Mouse (Mus musculus) c-Kit-positive CD71-positive TER-119-positive erythroid progenitor cells, embryonic 14.5 days (primary cell): ENCODE measurements at regions not wholly inside any gene's neighbourhood (a gene's known extent, or its start where the extent isn't known, plus 50 kb on each side); places are given as distances from the start of the nearest gene placed in this dataset.

Source experiments
- DNase-seq: peaks from one replicate; pipeline ENCODE4 v3.0.0-alpha.2; 2013; ENCODE audit warnings: low spot score

DNA sequence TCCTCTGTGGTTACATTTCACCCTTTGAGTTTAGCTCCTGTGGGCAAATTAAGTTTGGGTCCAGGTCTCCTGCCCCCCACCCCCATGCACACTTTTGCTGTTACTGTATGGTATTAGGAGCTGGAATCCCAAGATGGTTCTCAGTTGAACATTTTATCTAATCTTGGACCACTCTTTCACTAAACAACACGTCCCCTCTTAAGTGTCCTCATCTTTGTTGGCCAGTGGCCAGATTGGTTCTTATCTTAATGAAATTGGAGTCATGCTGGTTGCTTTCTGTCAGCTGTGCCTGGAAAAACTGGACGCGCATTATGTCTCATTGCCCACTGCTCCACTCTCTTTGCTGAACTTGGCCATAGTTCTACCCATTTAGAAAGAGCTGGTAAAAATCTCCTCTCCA is 391.1 kb upstream of the Pbx1 start:
- DNase-seq, result no peak

DNA sequence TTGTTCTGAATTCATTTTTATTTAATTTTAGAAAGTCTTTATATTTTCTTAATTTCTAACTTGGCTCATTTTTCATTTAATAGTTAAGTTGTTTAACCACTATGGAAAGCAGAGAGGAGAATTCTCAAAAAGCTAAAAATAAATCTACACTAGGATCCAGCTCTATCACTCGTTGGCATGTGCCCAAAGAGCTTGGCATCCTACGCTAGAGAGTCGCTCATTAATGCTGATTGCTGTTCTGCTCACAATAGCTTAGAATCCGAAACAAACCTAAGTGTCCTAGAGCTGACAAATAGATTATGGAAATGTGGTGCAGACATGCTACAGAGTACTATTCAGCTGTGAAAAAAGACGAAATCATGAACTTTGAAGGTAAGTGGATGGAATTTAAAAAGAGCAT is 386.3 kb upstream of the Pbx1 start:
- no peak for DNase-seq

DNA sequence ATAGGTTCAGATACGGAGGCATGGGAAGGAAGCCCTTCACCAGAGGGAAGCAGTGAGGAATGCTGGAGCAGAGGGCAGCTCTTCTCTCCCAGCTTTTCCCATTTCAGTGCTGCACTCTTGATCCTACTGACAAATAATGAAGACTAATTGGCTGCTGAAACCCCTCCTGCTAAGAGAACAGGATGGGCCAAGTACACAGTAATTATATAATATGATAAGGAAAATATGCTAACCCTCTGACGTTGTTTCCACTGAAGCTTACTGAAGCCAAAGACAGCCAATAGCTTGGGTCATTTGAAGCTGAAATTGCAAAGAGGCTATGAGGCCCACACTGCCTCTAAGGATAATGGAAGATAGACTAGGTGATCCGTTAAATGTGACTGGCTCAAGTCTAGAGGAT is 375.0 kb upstream of the Pbx1 start:
- DNase-seq, result no peak

DNA sequence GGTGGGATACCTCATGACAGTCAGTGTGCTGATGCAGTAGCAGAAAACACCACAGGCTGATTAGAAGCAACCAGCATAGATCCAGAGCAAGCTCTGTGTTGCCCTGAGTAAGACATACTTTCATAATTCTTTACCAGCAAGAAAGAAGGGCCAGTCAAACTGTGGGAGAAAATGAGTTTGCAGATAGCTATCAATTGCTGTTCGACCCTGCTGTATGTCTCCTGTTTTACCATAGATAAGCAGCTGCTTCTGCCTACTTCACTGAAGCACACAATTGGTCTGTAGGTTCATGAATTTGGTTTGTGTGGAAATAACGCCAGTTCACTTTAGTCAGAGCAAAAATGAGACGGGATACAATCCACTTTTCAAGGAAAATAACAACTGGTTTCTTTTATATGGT is 373.4 kb upstream of the Pbx1 start:
- no peak for DNase-seq

DNA sequence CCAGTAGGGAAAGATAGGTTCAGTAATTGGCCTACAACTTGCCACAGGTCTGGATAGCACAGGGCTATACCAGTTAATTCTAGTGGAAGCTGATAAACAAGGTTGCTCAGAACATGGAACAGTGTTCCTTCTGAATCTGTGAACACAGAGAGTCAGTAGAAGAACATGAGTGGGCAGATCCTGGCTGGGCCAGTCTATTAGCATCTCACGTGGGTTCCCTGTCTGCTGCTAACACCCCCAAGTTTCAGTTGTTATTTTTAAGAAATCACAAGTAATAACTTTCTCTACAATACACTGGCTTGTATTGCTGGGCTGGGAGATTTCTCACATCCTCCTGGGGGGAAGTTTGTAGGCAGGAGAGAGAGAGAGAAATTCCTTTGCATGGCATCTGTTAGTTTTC is 369.0 kb upstream of the Pbx1 start:
- DNase-seq, result no peak

DNA sequence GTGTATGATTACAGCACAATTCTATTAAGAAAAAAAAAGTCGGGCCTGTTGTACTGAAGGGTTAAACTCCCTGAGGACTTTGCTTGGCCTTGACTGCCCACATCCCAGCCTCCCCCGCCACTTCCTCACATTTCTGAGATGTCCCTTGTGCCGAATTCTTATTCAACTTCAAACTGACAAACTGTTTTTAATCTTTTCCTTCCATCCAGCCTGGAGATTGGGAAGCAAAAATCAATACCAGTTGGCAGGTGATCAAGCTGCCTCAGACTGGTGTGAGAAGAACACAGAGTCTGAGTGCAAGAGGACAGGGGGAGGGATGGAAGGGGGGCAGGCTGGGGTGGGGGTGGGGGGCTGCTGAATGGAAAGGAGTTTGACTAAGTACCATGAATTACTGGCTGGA is 354.7 kb upstream of the Pbx1 start:
- DNase-seq, result no peak

DNA sequence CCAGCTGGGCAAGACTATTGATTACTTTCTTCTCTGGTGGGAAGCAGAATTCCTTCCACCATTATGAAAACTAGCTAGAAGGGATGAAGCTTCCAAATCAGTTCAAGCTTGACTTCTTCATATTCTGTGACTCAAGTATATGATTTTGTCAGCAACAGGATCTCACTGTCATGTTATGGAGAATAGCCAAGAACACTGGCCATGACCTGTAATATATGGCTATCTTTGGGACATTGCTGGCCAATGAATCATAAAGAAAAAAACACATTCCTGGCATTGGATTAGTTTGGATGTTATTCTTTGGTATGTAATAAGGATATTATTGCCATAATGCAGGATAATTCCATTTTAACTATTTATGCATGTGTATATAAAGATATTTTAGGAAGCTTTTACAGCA is 351.8 kb upstream of the Pbx1 start:
- no peak for DNase-seq

DNA sequence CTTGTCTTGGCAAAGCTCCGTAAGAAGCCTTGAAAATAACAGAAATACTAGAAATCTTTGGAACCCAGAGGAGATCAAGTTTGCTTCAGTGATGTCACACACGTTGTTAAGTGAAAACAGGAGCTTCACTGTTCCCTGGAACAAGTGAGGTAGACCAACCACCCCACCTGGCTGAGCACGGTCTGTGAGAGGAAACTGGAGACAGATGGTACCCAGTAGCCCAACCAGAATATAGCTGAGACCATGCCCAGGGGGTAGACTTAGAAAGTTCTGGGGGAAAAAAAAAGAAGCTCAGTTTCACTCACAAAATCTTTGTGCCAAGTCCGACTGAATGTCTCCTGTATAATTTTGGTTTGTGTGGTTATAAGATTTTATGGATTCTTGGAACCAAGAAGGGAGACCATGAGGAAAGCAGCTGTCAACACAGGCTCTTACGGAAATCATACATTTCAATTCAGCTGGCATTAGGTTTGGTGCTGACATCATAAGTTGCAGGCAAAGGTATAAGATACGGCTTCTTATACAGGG is 332.4 kb upstream of the Pbx1 start:
- no peak for DNase-seq

DNA sequence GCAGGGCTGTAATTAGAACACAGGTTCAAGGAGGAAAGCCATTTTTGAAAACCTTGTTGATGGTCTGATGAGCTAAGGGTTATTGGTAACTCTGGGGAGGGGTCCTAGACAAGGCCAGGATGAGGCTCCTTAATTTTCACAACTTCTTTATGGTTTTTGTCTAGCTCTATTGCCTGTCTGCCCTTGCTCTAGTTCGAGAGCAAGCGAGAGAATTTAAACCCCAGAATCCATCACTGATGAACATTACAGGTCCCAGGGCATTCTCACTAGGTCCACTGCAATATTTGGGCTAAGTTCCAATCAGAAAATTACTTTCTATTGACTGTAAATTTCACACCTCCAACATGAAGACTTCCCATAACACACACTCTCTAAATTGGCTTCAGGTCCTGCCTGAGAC is 329.0 kb upstream of the Pbx1 start:
- no peak for DNase-seq

DNA sequence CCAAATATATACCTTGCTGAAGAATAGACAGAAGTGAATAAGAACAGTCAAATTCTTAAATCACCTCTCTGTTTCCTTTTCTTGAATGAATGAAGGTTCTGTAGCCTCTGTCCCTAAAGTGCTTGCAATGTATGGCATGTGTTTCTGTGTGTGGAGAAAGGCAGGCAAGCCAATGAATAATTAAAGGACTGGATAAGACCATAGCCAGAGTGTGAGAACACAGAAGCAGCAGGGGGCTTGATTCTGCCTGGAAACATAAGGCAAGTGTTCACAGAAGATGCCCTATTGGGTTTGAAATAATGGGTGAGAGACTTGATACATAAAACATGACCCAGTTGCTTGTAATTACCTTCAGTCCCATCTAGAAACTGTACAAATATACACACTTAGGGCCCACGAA is 328.2 kb upstream of the Pbx1 start:
- DNase-seq, result no peak

DNA sequence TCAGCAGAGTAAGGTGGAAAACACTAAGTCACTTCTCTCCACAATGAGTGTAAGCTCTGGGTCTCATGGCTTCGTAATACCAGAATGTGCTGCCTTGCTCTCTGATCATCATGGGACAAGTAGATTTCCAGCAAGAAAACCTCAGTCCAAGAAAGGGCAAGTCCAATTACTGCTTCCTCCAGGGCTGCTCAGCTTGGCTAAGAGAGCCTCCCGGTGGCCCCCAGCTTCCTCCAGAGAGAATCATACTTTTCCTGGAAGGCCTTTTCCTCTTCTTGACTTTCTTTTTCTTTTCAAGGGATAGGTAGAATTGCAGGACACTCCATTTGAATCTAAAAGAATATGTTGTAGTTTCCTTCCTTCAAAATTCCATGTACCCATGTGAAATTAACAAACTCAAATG is 326.8 kb upstream of the Pbx1 start:
- DNase-seq, result no peak

DNA sequence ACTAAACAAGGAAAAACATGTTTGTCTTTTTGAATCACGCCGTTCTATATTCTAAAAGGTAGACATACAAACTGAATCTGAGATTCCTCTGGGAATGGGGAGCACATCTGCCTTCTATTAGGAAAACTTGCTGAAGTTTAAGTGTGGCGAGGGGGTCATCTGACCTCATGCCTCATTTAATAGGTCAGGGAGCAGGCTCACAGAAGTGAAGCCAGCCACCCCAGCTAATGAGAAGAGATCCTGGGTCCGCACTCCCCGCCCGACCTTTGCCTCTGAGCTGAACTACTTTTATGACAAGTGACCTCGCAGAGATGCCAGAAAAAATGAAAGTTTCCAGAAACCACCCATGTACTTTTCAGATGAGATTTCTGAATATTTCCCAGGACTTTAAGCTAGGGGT is 322.1 kb upstream of the Pbx1 start:
- DNase-seq, result no peak

DNA sequence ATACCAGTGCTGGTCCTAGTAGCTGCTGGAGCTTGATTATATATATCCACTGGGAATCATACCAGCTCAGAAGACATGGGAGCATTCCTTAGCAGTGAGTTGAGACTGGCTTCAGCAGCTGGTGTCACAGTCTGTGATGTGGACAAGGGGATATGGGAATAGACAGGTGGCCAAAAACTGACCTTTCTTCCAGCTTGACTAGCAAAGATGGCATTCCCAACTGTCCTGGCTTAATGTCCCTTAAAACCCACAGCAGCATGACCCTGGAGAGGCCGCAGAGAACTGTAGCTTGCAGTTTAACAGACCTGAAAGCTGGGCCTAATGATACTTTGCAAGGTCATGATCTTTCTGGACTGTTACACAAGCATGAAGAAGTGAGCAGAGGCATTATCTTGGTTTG is 311.4 kb upstream of the Pbx1 start:
- DNase-seq, result no peak

DNA sequence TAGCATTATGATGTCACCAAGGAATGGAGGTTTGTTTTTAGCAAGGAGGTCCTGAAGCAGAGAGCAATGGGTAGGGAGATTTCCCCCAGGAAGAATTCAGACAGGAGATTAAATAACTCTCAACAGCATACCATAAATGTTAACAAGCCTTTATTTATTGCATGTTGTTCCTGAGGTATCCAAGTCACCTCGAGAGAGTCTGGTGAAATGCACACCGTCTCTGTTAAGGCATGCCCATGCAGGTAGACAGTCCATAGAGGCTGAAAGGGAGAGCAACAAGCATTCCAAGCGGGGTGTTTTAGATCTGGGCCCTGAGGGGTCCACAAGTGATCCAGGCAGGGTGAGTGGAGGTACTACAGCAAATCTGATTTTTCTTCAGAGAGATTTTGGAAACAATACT is 305.9 kb upstream of the Pbx1 start:
- DNase-seq, result no peak

DNA sequence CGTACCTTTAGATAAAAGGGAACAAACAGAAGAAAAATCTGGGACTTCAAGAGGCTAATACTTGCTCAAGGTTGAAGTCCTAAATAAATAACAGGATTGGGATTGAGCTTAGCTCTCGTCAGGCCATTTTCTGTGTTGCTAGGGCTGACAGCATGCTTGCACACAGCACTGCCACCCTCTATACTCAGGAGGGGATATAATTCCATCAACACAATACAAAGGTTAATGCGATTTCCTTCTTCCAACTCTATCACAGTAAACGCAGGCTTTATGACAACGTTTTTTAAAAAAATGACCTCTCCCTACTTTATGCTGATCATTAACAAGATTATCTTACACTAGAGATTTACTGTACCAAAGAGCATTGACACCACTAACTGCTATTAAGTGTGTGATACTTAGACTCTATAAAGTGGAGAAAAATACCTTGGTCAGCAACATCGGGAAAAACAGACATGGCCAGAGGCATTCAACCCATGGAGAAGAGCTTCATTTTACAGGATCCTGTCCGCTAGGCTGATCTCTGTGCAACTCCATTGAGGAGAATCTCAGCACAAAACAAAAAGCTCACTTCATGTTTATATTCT is 305.3 kb upstream of the Pbx1 start:
- no peak for DNase-seq

DNA sequence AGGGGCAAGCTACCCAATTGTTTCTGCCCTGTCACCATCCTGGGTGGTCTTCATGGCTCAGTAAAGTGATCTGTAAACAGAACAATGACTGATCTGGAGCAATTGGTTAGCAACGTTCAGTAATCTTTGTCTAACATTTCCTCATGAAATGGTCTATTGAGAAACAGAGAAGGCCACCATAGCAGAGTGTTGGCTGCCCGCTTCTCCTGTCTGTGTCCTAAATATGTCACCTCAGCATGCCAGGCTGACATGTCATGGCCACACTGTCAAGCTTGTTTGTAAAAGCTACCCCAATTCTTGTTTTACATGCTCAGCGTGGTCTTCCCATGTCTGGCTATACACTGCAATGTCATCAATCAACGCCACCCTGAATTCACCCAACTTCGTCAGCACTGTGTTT is 301.0 kb upstream of the Pbx1 start:
- no peak for DNase-seq

DNA sequence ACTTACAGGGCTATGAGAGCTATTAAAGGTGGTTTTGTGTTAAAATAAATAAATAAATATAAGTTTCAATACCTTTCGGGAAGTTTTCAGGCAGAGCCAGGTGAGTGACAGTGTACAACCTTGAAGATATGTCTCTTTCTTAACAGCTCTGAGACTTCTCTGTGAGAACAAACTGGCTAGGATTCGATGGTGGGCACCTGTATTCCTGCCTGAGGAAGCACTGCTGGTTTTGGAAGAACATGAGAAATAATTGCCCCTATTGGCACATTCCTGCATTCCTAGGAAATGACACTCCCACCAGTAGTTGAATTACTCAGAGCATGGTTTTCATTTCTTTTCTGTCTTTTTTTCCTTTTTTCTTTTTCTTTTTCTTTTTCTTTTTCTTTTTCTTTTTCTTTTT is 277.8 kb upstream of the Pbx1 start:
- DNase-seq, result no peak

DNA sequence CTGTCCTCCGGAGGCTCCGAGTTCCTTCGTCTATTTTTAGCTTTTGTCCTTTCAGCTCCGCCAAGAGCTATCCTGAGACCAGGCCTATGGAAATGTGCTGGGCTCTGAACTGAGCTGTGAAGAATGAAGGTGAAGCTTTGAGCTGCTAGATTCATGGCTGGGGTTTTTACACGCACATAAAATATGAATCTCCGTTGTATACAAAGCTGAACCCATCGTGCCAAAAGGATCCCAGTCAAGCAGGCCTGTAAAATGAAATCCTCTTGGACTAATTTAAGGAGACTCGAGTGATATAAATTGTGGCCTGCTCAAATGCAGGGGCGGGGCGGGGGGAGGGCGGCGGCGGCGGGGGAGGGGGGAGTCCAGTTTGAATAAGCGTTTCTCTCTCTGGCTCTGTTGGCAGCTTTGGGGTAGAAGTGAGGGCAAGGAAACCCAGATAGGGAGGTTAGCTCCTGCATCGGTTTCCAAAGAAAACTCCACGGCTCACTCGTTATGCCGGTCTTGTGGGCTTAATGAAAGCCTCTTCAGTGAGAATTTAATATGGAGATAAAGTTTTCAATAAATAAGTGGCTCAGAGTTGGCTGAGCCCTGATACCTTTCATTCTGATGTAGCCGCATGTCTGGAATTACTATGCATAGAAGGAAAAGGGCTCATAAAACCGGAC is 277.1 kb upstream of the Pbx1 start:
- no peak for DNase-seq

DNA sequence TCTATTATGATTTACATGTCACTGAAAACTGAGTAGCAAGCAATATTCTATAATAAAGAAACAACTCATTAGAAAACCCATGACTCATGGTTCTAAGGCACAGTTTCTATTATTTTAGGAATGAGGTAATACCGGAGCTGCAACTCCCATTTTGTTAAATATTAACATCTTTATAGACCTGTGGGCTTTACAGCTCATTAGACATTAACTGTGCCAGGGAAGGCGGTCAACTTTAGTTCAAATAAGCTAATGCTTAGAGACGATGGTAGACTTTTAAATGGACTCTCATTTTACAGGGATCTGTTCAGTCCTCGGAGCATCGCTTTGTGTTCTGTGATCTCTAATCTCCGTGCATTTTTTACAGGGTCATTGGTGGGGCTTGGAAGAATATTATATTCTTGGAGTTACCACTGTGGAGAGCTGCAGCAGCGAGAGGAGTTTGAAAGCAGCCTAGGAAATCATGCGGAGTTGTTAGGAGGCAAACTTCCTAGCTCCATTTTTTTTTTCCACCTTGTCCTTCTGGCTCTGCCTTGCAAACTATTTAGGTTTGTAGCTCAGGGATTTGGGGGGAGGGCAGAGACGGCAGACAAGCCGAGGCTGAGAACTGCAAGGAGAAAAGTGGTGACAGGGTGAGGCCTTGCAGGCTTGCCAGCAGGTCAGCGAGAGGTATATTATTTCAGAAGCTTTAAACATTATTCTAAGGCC is 276.2 kb upstream of the Pbx1 start:
- no peak for DNase-seq

DNA sequence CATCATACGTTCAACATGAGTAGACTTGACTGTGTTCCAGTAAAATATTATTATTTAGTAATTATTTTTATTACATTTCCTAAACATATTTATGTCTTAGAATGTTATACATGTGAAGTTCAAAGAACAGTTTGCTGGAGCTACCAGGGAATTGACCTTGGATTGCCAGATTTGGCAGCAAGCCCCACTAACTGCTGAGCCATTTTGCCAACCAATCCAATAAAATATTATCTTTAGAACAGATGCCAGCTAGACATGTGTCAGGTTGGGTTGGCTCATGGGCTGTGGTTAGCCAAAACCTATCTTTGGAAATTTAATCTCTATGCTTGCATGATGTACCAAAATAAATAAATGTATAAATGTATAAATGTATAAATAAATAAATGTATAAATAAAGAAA is 265.3 kb upstream of the Pbx1 start:
- no peak for DNase-seq

DNA sequence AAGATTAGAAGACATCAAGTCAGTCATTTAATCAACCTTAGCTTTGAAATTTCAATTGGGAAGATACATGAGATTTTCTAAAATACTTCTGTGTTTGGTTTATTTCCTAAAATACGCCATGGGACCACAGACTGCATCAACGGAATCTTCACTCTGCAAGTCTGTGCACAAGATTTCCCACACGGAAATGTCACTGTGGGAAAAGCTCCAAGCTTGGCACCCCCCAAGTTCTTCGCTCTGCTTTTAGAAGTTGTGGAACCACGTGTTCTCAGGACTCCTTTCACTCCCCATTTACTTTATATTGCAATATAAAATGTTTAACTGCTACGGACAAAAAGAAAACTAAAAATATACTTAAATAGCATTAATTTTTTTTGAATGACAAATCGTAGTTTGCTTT is 254.8 kb upstream of the Pbx1 start:
- no peak for DNase-seq

DNA sequence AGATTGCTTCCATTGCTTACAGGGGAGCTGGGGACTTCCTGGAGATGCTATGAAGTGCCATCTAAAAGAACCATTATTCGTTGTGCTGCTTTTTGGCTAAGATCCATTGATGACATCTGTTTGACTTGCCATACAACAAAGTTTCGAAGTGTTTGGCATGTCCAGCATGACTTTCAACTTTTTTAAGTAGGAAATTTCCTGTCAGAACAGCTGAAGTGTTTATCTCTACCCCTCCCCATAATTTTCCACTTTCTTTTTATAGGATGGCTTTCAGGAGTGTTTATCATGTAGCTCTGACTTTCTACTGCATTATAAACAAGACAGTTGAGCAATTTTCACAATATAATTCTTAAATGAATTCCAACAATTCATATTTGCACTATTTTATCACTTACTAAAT is 253.1 kb upstream of the Pbx1 start:
- no peak for DNase-seq

DNA sequence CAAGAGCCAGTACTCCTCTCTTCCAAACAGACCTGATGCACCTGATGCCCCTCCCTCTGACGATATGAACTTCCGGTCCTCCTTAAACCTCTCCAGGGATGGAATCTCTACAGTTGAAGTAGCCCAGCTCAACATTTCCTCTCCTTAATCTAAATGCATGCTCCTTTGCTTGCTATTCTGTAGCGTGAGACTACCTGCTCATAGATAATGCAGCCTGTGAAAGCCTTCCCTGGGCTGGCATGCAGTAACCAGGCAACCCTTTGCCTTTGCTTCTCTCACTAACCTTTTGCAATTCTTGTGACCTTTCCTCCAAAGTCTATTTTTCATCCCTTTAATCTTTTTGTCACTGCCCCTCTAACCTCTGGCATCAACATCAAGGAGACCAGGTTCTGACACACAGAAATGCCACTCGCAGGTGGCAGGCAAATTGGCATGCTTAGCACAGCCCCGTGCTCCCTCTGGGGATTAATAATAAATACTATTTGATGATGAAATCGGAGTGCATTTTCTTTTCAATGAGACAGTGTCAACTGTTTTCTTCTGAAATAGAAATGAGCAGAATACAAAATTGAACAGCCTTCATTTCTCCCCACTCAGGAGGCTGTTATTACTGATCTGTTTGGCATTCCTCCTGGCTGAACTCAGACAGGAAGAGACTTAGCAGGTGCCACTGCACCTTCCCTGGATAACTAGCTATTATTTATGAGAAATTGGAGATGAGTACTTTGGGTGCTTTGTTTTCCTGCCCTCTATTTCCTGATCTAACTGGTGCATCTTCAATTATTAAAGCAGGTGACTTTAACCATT is 249.8 kb upstream of the Pbx1 start:
- no peak for DNase-seq
